Mouse (Mus musculus) heart, postnatal 0 days (tissue): ENCODE data around the gene Gap43. TPM values are rescaled to one million over a fixed set of nuclear protein-coding genes. Genes with fewer than 3 reads are reported as not detected.

Experiments
- ATAC-seq: fragments of 200-750 bp; cut with Nextera tagmentation; 2 replicates; pipeline ENCODE4 v1.8.0; 2017; ENCODE audit warnings: low read depth, moderate number of reproducible peaks, moderate library complexity; ENCODE audit not compliant: insufficient read depth
- DNase-seq: peaks from one replicate; pipeline ENCODE4 v3.0.0-alpha.2; 2016; ENCODE audit warnings: low spot score
- H3K27ac ChIP-seq: fragments of 300-500 bp; sonication (generic); 2 replicates; pipeline ENCODE4 v1.5.1; 2014; ENCODE audit warnings: low read depth, mild to moderate bottlenecking
- H3K27me3 ChIP-seq: fragments of 300-500 bp; sonication (generic); 2 replicates; pipeline ENCODE4 v1.6.1; 2014; ENCODE audit warnings: low read length, mixed read lengths; ENCODE audit not compliant: control insufficient read depth, insufficient read depth
- H3K36me3 ChIP-seq: fragments of 300-500 bp; sonication (generic); replicated peaks from 2 replicates; pipeline ENCODE4 v1.6.1; 2014; ENCODE audit warnings: low read length, mixed read lengths; ENCODE audit not compliant: control insufficient read depth, insufficient read depth
- H3K4me1 ChIP-seq: fragments of 300-500 bp; sonication (generic); 2 replicates; pipeline ENCODE4 v1.6.1; 2014; ENCODE audit warnings: antibody characterized with exemption; ENCODE audit not compliant: control insufficient read depth, insufficient read depth
- H3K4me2 ChIP-seq: fragments of 300-500 bp; sonication (generic); 2 replicates; pipeline ENCODE4 v1.6.1; 2014; ENCODE audit warnings: low read depth, mild to moderate bottlenecking, low read length, moderate library complexity
- H3K4me3 ChIP-seq: fragments of 300-500 bp; sonication (generic); 2 replicates; pipeline ENCODE4 v1.5.1; 2014; ENCODE audit warnings: low read depth, low read length
- H3K9ac ChIP-seq: fragments of 300-500 bp; sonication (generic); replicated peaks from 2 replicates; pipeline ENCODE4 v1.6.1; 2014; ENCODE audit warnings: low read depth, low read length, mixed read lengths
- H3K9me3 ChIP-seq: fragments of 300-500 bp; sonication (generic); replicated peaks from 2 replicates; pipeline ENCODE4 v1.6.1; 2016; ENCODE audit warnings: low read length; ENCODE audit not compliant: control insufficient read depth
- CTCF ChIP-seq: IDR thresholded peaks from 2 replicates; pipeline ENCODE4 v1.5.1; 2016; ENCODE audit warnings: antibody characterized with exemption, control low read depth, low read depth
- EP300 ChIP-seq: IDR thresholded peaks from 2 replicates; pipeline ENCODE4 v1.6.1; 2016; ENCODE audit warnings: antibody characterized with exemption, low read depth
- WGBS: fragments of 180-500 bp; shearing (Covaris S2); extraction: QIAGEN DNeasy Blood & Tissue Kit; methylation state at CpG from one replicate; pipeline ENCODE4 v1.1.7; 2014; 5-methylcytosine and 5-hydroxymethylcytosine counted together
- polyA plus RNA-seq: library from polyadenylated mRNA; unstranded; fragments of >200 nt; fragmentation: Nextera tagmentation; extraction: Ambion mirVana; gene quantifications from 2 replicates; pipeline ENCODE4 v1.2.1, GENCODE M21; 2015
- total RNA-seq: library from RNA; depleted of rRNA; stranded (reverse); fragments of >200 nt; gene quantifications from 2 replicates; pipeline ENCODE4 v1.2.3, GENCODE M21; 2014; ENCODE audit warnings: low replicate concordance

Gene Gap43
- total and polyA plus RNA-seq, 2 experiments from 2014 or later = 5.6 to 6.7 TPM

DNA sequence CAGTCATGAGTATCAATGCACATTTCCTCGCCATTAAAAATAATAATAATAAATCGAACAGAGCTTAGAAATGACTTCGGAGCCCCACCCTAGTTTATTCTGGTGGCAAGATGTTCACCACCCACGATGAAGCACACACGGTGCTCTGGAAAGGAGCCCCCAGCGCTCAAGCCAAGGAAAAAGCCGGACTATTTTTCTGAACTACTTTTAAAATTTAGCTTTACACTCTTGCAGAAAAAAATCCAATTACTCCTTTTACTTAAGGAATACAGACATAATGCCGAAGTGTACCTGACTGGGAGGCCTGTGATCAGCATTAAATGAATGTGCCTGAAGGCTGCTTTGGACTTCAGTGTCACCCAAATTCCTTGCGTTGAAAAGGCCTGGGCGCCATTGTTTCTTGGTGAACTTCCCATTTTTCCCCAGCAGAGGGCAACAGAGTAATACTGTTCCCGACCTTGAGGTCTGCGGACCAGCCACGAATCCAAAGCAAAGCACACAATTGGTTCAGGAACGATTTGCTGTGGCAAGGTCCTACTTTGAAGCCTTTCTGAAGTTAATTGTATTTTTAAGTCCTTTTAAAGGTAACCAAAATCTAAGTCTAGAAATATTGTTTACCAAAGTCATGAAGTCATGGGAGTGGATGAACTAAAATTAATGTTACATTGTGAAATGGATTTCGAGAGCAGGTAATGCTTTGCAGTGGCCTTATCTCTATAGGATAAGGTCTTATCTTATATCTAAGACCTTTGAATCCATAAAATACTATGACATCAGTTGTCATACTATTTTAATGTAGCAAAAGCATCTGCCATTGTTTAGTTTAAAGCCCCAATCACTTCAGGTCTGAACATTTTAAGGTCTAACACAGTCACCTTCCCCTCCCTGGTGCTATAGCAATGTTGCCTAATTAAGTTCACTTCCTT lies 64.0 kb downstream of the Gap43 start:
- TF ChIP-seq EP300 = no peak
- TF ChIP-seq CTCF = peak; percentile 96
- DNase-seq (peak; percentile 73), ATAC-seq (peak; percentile 71)
- no peak overlapping the region for H3K4me3 ChIP-seq
- H3K4me2 ChIP-seq = no peak overlapping the region
- H3K36me3 ChIP-seq = no peaks in the 10 kb centered on the region
- H3K27ac ChIP-seq = no peak overlapping the region
- no peaks in the 10 kb centered on the region for H3K27me3 ChIP-seq
- no peaks in the 10 kb centered on the region for H3K4me1 ChIP-seq
- H3K9ac ChIP-seq = no peak overlapping the region
- WGBS = 35% methylated on average over 15 of the region's 15 CpGs
- H3K9me3 ChIP-seq = no peaks in the 10 kb centered on the region

DNA sequence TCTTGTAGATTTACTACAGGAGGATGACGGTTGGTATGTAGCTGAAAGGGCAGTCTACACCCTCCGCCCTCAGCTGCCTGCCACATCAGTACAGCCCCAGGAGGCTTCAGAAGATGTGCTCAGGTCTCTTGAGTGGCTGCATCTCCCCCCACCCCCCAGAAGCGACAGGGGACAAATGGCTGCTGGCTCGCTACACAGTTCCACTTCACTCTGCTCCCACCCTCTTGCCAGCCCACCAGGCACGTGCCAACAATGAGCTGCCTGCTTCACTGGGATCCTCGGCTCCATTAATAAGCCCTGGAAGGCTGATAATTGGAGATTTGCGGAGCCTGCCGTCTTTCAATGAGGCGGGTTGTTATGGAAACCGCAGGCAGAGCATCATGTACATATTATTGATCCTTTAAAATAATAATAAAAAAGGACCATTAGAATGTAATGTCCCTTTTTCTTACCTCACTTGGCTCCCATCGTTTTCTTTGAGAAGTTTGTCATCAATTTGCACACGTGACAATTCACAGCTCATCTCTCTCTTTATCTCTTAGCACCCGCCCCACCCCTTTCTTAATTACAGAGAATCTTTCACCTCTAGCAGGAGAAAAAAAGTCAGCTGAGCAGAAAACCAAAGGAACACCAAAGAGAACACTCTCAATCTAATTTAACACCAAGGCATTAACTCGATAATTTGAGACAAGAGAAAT lies 64.8 kb downstream of the Gap43 start:
- H3K4me3 ChIP-seq = no peak overlapping the region
- no peaks in the 10 kb centered on the region for H3K4me1 ChIP-seq
- H3K36me3 ChIP-seq = no peaks in the 10 kb centered on the region
- TF ChIP-seq EP300 = no peak
- no peak for TF ChIP-seq CTCF
- no peak overlapping the region for H3K9ac ChIP-seq
- H3K9me3 ChIP-seq = no peaks in the 10 kb centered on the region
- ATAC-seq (no peak), DNase-seq (no peak)
- WGBS = 56% methylated on average over 14 of the region's 14 CpGs
- no peak overlapping the region for H3K27ac ChIP-seq
- no peaks in the 10 kb centered on the region for H3K27me3 ChIP-seq
- no peak overlapping the region for H3K4me2 ChIP-seq

DNA sequence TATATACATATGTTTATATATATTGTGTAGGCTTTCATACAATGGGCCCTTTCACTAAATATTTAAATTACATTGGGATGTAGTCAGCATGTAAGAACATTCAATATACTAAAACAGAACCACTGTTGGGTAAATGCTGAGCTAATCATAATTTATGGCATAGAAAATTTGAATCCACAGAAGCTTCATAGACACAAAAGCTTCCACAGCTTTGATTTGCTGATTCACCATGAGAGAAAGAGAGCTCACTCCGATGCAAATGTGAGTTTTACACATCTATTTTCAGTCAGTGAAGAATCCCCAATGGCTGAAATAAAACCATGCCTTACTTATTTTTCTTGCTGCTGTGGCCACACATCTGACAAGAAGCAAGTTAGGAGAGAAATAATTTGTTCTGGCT lies 69.2 kb downstream of the Gap43 start:
- no peak overlapping the region for H3K27ac ChIP-seq
- ATAC-seq (no peak), DNase-seq (no peak)
- no peak overlapping the region for H3K9ac ChIP-seq
- no peaks in the 10 kb centered on the region for H3K27me3 ChIP-seq
- no peaks in the 10 kb centered on the region for H3K9me3 ChIP-seq
- TF ChIP-seq EP300 (no peak), CTCF (no peak)
- WGBS = 76% methylated on average over 1 of the region's 1 CpGs
- no peaks in the 10 kb centered on the region for H3K4me1 ChIP-seq
- no peaks in the 10 kb centered on the region for H3K36me3 ChIP-seq
- no peak overlapping the region for H3K4me3 ChIP-seq
- no peak overlapping the region for H3K4me2 ChIP-seq

DNA sequence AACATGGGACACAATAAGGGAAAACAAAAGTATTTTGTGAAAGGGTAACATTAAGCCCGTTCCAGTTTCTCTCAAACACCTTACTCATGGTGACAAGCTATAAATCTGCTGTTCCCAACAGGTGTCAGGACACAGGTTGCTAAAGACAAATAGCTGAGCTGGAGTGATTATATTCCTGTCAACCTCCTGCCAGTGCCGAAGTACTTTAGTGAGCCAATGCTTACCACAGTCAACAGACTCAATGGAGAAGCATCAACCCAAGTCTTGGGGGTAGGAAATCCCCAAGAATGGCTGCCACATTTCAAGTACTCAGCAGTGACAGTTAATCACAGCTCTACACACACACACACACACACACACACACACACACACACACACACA lies 70.9 kb downstream of the Gap43 start:
- Histone ChIP-seq H3K9me3 (no peaks in the 10 kb centered on the region), H3K4me2 (no peak overlapping the region), H3K4me3 (no peak overlapping the region), H3K27me3 (no peaks in the 10 kb centered on the region), H3K36me3 (no peaks in the 10 kb centered on the region), H3K4me1 (no peaks in the 10 kb centered on the region), H3K27ac (no peak overlapping the region), H3K9ac (no peak overlapping the region)
- TF ChIP-seq CTCF (no peak), EP300 (no peak)
- 73% methylated on average over 2 of the region's 2 CpGs for WGBS
- no peak for ATAC-seq
- no peak for DNase-seq

DNA sequence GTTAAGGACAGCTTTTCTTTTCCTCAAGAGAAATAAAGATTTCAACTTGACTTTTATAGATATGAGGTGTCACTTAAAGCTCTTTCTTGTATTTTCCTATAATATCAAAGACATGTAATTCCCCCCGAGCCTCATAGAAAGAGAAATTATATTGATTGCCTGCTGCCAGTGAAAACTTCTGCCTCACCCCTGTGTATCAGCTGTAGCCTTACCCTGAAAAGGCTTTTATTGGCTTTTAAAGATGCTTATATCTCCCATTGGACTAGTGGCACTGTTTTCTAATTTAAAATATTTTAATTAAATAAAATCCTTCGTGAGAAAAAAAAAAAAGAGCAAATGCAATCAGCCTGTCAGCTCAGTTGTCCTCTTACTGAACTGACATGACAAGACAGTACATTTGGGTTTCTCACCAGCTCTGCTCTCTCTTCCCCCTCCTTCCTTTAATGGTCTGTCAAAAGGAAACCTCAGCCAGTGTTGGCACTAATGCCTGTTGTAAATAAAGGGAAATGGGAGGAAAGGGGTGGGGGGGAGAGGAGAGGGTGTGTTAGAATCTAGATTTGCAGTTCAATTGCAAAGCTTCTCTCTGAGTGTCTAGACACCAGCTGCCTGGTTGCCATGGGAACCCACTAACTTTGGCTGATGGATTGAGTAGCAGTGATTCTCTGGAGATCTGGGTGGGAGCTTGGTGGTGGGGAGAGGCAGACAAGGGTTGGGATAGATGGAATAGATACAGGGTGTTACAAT lies 71.4 kb downstream of the Gap43 start:
- H3K4me1 ChIP-seq = no peaks in the 10 kb centered on the region
- H3K36me3 ChIP-seq = no peaks in the 10 kb centered on the region
- H3K4me2 ChIP-seq = no peak overlapping the region
- no peak overlapping the region for H3K9ac ChIP-seq
- no peak overlapping the region for H3K27ac ChIP-seq
- no peak for DNase-seq
- TF ChIP-seq CTCF (no peak), EP300 (no peak)
- 54% methylated on average over 2 of the region's 2 CpGs for WGBS
- no peak overlapping the region for H3K4me3 ChIP-seq
- H3K9me3 ChIP-seq = no peaks in the 10 kb centered on the region
- ATAC-seq = no peak
- H3K27me3 ChIP-seq = no peaks in the 10 kb centered on the region
